Mouse (Mus musculus): Measurements from ENCODE around the gene Gm20708.

The Gm20708 gene

GRCm38 (mm10) chr11:117871376-117871775 is 61.9 kb downstream of the Gm20708 start:
- no peak for DNase-seq

- no peak for DNase-seq
Measured at GRCm38 (mm10) chr11:117871911-117872584, 62.6 kb downstream of the Gm20708 start.

- DNase-seq, result peak; percentile 82
Measured at GRCm38 (mm10) chr11:117872861-117873608, 63.6 kb downstream of the Gm20708 start, which contains the start of gene Tha1. Gene Tha1 (minus strand): TSS chr11:117873481.

- DNase-seq, result no peak
Measured at GRCm38 (mm10) chr11:117874419-117874818, 65.0 kb downstream of the Gm20708 start.

GRCm38 (mm10) chr11:117875681-117876080 is 66.2 kb downstream of the Gm20708 start:
- DNase-seq, result no peak

- peak; percentile 47 for DNase-seq
Measured at GRCm38 (mm10) chr11:117877917-117878745, 68.7 kb downstream of the Gm20708 start.

GRCm38 (mm10) chr11:117878892-117879291 is 69.4 kb downstream of the Gm20708 start:
- no peak for DNase-seq

- no peak for DNase-seq
Measured at GRCm38 (mm10) chr11:117879676-117880075, 70.2 kb downstream of the Gm20708 start.

GRCm38 (mm10) chr11:117880336-117880976 is 71.0 kb downstream of the Gm20708 start:
- DNase-seq, result no peak

- no peak for DNase-seq
Measured at GRCm38 (mm10) chr11:117880977-117881358, 71.5 kb downstream of the Gm20708 start.

- peak; percentile 82 for DNase-seq
Measured at GRCm38 (mm10) chr11:117881787-117882186, 72.3 kb downstream of the Gm20708 start.

GRCm38 (mm10) chr11:117882208-117882607 is 72.7 kb downstream of the Gm20708 start:
- DNase-seq, result peak; percentile 59

- DNase-seq, result no peak
Measured at GRCm38 (mm10) chr11:117886000-117886399, 76.5 kb downstream of the Gm20708 start.

GRCm38 (mm10) chr11:117888168-117888852 is 78.8 kb downstream of the Gm20708 start:
- no peak for DNase-seq

GRCm38 (mm10) chr11:117888853-117889822 is 79.7 kb downstream of the Gm20708 start:
- DNase-seq, result no peak

All from lung, postnatal 14 days (tissue).